Mouse (Mus musculus) C2C12 (cell line): ENCODE measurements around the gene Nmd3.

Experiments used
- CEBPB ChIP-seq: IDR thresholded peaks from one replicate; pipeline ENCODE4 v1.6.1; 2011; ENCODE audit warnings: low read depth, mild to moderate bottlenecking, control low read depth, moderate library complexity
- CTCF ChIP-seq: IDR thresholded peaks from one replicate; pipeline ENCODE4 v1.5.1; 2011; ENCODE audit not compliant: control insufficient read depth, insufficient read depth, insufficient read length
- FOSL1 ChIP-seq: IDR thresholded peaks from one replicate; pipeline ENCODE4 v1.8.0; 2011; ENCODE audit warnings: mild to moderate bottlenecking, low read length; ENCODE audit not compliant: poor library complexity, insufficient read depth, severe bottlenecking
- MAX ChIP-seq: IDR thresholded peaks from one replicate; pipeline ENCODE4 v1.6.1; 2011; ENCODE audit warnings: mild to moderate bottlenecking, control low read depth
- MYOD1 ChIP-seq: IDR thresholded peaks from one replicate; pipeline ENCODE4 v1.6.1; 2011; ENCODE audit warnings: low read depth; ENCODE audit not compliant: control insufficient read depth, insufficient read length
- MYOG ChIP-seq: IDR thresholded peaks from one replicate; pipeline ENCODE4 v1.6.1; 2011; ENCODE audit not compliant: control insufficient read depth, insufficient read length; ENCODE audit errors: extremely low read depth
- USF1 ChIP-seq: IDR thresholded peaks from one replicate; pipeline ENCODE4 v1.6.1; 2011; ENCODE audit warnings: low read depth, mild to moderate bottlenecking, control low read depth, moderate library complexity

DNA sequence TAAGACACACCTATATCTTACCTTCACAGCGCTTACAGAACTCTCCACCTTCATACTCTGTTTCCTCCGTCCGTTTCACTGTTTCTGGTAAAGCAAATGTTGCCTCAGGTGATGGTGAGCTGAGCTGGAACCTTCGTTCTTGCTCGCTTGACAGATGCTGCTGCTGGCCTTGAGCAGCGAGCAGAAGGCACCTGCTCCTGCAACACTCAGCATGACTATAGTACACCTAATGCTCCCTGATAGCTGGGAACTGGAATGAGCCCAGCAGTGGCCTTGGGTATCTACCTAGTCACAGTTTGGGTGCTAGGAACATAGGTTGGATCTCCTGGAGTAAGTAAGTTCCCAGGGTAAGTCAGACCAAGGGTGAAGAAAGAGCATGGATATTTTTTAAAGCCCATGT, 38.3 kb downstream of the Nmd3 start:
- TF ChIP-seq FOSL1: no peak
- no peak for TF ChIP-seq CTCF
- no peak for TF ChIP-seq CEBPB
- no peak for TF ChIP-seq USF1
- no peak for TF ChIP-seq MAX
- no peak for TF ChIP-seq MYOD1
- no peak for TF ChIP-seq MYOG
